Mouse (Mus musculus) intestine, embryonic 14.5 days (tissue): ENCODE data around the gene Arid5b. TPM values are rescaled to one million over a fixed set of nuclear protein-coding genes. Genes with fewer than 3 reads are reported as not detected.

Experiments used
- ATAC-seq: fragments of 200-750 bp; cut with Nextera tagmentation; replicated peaks from 2 replicates; pipeline ENCODE4 v1.8.0; 2017; ENCODE audit warnings: low read depth, moderate number of reproducible peaks, moderate TSS enrichment, moderate library complexity; ENCODE audit not compliant: low FRiP score, low TSS enrichment
- DNase-seq: peaks from one replicate; pipeline ENCODE4 v3.0.0-alpha.2; 2018; ENCODE audit warnings: low spot score
- H3K27ac ChIP-seq: fragments of 300-500 bp; sonication (generic); 2 replicates; pipeline ENCODE4 v1.5.1; 2014; ENCODE audit warnings: low read depth, mild to moderate bottlenecking, control low read depth
- H3K27me3 ChIP-seq: fragments of 300-500 bp; sonication (generic); replicated peaks from 2 replicates; pipeline ENCODE4 v1.6.1; 2014; ENCODE audit warnings: low read length, control low read depth; ENCODE audit not compliant: control insufficient read depth, insufficient read depth
- H3K36me3 ChIP-seq: fragments of 300-500 bp; sonication (generic); 2 replicates; pipeline ENCODE4 v1.6.1; 2014; ENCODE audit warnings: low read length, control low read depth; ENCODE audit not compliant: control insufficient read depth, insufficient read depth
- H3K4me1 ChIP-seq: fragments of 300-500 bp; sonication (generic); replicated peaks from 2 replicates; pipeline ENCODE4 v1.6.1; 2014; ENCODE audit warnings: low read length, control low read depth, mixed read lengths; ENCODE audit not compliant: control insufficient read depth, insufficient read depth
- H3K4me2 ChIP-seq: fragments of 300-500 bp; sonication (generic); 2 replicates; pipeline ENCODE4 v1.6.1; 2014; ENCODE audit warnings: low read length
- H3K4me3 ChIP-seq: fragments of 300-500 bp; sonication (generic); 2 replicates; pipeline ENCODE4 v1.5.1; 2014; ENCODE audit warnings: low read depth, low read length, control low read depth, mixed read lengths
- H3K9ac ChIP-seq: fragments of 300-500 bp; sonication (generic); 2 replicates; pipeline ENCODE4 v1.6.1; 2014; ENCODE audit warnings: mild to moderate bottlenecking, low read length
- H3K9me3 ChIP-seq: fragments of 300-500 bp; sonication (generic); 2 replicates; pipeline ENCODE4 v1.6.1; 2016; ENCODE audit warnings: low read length, control low read depth; ENCODE audit not compliant: control insufficient read depth
- WGBS: fragments of 180-500 bp; shearing (Covaris S2); extraction: QIAGEN DNeasy Blood & Tissue Kit; methylation state at CpG from one replicate; pipeline ENCODE4 v1.1.7; 2014; 5-methylcytosine and 5-hydroxymethylcytosine counted together
- polyA plus RNA-seq: library from polyadenylated mRNA; unstranded; fragments of >200 nt; fragmentation: Nextera tagmentation; extraction: Ambion mirVana; gene quantifications from 2 replicates; pipeline ENCODE4 v1.2.1, GENCODE M21; 2014

Gene Arid5b
- polyA plus RNA-seq, 1 experiment from 2014 or later: 34.0 TPM

DNA sequence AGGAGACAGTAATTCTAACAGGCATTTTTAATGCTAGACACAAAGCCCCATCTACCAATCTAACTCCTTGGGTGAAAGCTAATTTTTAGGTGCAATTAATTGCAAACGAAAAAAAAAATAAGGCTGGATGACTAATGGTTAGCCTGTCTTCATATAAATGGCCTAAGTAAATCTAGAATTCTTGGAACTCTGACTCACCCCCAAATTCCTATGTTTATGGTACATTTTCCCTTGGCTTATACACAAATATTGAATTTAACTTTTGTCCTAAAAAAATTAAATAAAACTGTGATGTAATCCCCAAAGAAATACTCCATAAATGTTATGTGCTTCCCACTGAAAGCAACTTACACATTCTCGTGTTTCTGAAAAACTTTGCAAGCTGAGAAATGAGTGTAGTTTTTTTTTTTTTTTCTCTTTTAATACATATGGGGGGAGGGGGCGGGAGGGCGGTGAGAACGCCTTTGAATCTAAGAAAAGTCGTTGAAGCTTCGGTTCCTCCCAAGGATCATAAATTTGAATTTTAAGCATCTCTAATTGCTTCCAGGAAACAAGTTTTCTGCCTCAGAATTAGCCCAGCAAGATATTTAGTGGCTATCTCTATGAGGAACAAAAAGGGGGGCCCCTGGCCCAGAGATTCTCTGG is 31.8 kb downstream of the Arid5b start:
- Histone ChIP-seq H3K9ac (no peak overlapping the region), H3K4me2 (no peak overlapping the region), H3K4me1 (peaks cover 9% of the 10 kb centered on the region), H3K36me3 (peaks cover 15% of the 10 kb centered on the region), H3K27me3 (no peaks in the 10 kb centered on the region), H3K9me3 (no peaks in the 10 kb centered on the region), H3K27ac (no peak overlapping the region), H3K4me3 (no peak overlapping the region)
- ATAC-seq (no peak), DNase-seq (no peak)
- 63% methylated on average over 7 of the region's 7 CpGs for WGBS

DNA sequence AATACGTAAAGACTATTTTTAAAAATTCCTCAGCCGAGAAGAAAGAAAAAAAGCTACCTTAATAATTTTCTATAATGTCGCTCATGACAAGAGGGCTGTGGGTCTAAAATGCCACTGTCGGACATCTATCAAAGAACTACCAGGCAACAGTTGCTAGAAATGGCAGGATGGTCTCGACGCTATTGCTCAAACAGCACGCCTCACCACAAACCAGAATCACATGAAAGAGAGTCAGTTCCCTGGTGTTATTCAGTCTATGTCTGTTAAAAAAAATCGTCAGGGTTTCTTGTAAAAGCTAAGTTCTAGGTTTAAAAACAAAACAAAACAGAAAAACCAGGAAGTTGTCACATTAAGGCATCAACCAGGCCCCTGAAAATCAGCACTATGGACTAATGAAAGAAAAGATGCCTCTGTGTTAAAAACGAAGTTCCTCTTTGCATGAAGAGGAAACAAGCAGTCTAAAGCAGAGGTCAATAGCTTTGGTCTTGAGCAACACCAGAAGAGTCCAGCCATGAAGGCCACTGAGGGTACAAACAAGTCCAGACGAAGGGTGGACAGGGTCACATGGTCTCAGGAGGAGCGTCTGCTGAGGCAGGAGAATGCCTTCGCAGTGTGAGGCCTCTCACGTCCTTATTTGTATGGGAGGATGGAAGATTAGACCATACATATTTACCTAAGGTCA is 37.6 kb downstream of the Arid5b start:
- 83% methylated on average over 13 of the region's 13 CpGs for WGBS
- Histone ChIP-seq H3K4me2 (no peak overlapping the region), H3K4me3 (no peak overlapping the region), H3K27me3 (no peaks in the 10 kb centered on the region), H3K9me3 (no peaks in the 10 kb centered on the region), H3K36me3 (peaks cover 31% of the 10 kb centered on the region), H3K4me1 (peaks cover 7% of the 10 kb centered on the region), H3K27ac (no peak overlapping the region), H3K9ac (no peak overlapping the region)
- DNase-seq: no peak
- ATAC-seq: no peak

DNA sequence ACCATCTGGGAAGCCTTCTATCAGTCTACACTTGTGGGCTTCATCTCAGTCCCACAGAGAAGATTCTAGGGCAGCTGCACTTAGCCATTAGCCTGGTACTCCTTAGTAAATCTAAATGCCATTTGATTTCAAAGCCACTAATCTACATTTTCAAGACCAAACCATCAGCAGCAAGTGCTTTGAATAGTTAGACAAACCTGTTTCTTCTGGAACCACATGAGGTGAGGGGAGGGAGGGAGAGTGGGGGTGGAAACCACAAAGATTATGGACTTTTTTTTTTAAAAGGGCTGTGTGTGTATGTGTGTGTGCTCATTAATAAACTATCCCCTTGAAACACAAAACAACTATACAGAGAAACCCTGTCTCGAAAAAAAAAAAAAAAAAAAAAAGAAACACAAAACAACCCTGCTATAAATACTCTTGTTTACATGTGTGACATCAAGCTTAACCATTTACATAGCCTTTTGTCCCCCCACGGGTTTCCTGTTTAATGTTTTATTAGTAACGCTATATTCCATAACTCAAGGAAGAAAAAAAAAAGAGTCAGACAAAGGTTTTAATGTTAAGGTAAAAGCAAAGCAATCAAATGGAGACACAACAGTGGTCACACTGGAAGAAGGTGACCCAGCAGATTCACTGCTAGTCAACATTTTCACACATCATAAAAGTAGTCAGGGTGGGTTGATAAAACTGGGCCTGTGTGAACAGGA is 38.3 kb downstream of the Arid5b start:
- peaks cover 7% of the 10 kb centered on the region for H3K4me1 ChIP-seq
- 66% methylated on average over 3 of the region's 3 CpGs for WGBS
- ATAC-seq: no peak

DNA sequence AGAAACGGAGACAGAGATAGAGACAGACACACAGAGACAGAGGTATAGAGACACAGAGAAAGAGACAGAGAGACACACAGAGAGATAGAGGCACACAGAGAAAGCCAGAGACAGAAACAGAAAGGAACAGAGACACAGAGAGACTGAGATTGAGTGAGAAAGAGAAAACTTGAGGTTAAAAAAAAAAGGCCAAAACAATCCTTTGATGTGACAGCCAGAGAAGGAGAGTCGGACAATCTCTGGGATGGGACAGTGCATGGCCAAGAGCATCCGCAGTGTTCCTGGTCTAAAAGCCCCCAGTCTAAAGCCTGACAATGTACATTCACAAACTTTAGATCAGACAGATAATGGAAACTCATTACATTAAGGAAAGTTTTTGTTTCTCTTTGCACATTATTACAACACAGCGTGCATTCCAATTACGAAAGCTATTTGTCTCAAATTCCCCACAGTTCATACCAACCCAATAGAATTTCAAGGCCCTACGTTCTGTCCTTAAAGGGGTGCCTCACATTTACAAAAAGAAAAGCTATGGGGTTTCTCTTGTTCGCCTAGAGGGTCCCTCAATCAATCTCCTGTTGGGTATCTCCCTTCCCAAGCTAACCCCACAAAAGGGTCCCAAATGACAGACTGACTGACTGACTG is 39.0 kb downstream of the Arid5b start:
- no peak for ATAC-seq
- Histone ChIP-seq H3K4me1 (peaks cover 7% of the 10 kb centered on the region), H3K9me3 (no peaks in the 10 kb centered on the region), H3K4me2 (no peak overlapping the region), H3K36me3 (peaks cover 43% of the 10 kb centered on the region), H3K4me3 (no peak overlapping the region), H3K27me3 (no peaks in the 10 kb centered on the region), H3K27ac (no peak overlapping the region), H3K9ac (no peak overlapping the region)
- no peak for DNase-seq
- WGBS: 82% methylated on average over 7 of the region's 7 CpGs

More for the DNA sequence above, 38.3 kb downstream of the Arid5b start:
- Histone ChIP-seq H3K27me3 (no peaks in the 10 kb centered on the region), H3K36me3 (peaks cover 36% of the 10 kb centered on the region), H3K9ac (no peak overlapping the region), H3K9me3 (no peaks in the 10 kb centered on the region), H3K4me2 (no peak overlapping the region), H3K4me3 (no peak overlapping the region), H3K27ac (no peak overlapping the region)
- no peak for DNase-seq

DNA sequence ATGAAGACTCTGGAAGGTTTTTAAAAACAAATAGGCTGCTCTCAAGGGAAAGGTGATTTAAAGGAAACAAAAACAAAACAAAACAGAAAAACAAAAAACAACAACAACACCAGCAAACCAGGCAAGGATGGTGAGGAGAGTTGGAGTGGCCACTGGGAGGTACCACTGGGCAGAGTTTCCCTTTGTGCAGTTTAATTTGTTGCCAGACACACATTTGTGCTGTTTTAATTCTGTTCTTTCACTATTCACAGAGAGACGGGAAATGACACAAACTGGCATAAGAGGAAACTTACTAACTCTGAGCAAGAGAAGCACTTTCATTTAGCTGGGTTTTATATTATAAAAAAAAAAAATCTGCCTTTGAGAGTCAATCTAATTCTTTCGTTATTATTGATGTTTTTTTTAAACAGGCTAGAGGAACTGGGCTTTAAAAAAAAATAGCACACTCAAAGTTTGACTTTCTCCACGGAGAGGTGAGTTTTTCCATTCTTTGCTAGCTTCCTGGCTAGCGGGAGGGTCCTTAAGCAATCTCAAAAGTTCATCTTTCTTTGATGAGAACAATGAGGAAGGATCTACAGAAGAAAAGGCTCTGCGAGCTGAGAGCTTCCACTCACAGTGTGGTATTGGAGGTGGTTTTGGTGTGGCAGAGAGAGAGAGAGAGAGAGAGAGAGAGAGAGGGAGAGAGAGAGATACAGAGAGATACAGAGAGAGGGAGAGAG is 39.7 kb downstream of the Arid5b start:
- no peak overlapping the region for H3K27ac ChIP-seq
- H3K27me3 ChIP-seq: no peaks in the 10 kb centered on the region
- H3K9ac ChIP-seq: no peak overlapping the region
- no peak overlapping the region for H3K4me3 ChIP-seq
- H3K4me2 ChIP-seq: no peak overlapping the region
- ATAC-seq: no peak
- H3K36me3 ChIP-seq: peaks cover 49% of the 10 kb centered on the region
- no peaks in the 10 kb centered on the region for H3K9me3 ChIP-seq
- no peak for DNase-seq
- WGBS: 62% methylated on average over 5 of the region's 5 CpGs
- H3K4me1 ChIP-seq: peaks cover 7% of the 10 kb centered on the region

DNA sequence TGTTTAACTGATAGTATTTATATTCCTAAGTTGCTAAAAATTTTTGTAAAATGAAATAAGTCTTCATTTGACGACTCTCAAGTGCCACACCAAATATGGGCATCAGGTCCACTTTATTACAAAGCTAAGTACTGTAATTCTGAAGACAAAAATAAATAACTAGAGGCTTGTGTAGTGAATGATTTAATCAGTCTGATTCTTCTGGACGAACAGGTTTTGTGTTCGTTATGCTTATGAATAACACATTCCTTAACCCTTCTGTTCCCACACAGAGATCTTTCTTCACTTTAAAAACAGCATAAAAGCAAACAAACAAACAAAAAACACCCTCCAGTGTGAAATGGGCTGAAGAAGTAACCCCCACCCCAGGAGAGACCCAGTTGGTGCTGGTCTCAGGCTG is 40.4 kb downstream of the Arid5b start:
- Histone ChIP-seq H3K27ac (no peak overlapping the region), H3K9me3 (no peaks in the 10 kb centered on the region), H3K36me3 (peaks cover 55% of the 10 kb centered on the region), H3K4me1 (peaks cover 7% of the 10 kb centered on the region), H3K4me3 (no peak overlapping the region), H3K9ac (no peak overlapping the region), H3K4me2 (no peak overlapping the region), H3K27me3 (no peaks in the 10 kb centered on the region)
- WGBS: 32% methylated on average over 3 of the region's 3 CpGs
- ATAC-seq (no peak), DNase-seq (no peak)

DNA sequence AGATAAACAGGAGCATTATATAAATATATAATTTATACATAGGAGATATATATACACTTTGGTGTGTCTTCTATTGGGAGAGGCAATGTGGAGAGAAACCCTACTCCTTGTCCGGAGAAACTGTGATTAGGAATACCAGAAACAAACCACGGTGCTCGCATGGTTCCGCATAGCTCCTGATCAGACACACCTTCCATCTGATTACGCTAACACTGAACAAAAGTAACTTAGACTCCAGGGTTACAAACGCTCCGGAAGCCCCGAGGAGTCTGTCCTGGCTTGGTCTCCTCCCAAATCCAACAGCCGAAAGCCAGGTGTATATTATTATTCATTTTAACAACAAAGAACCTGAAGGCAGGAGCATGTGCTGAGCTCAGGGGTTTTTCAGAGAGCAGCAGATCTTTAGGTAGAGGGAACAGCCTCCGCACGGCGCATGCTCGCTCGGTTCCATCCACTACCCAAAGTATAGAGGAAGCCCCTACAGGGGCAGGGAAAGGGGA is 41.5 kb downstream of the Arid5b start:
- Histone ChIP-seq H3K9ac (no peak overlapping the region), H3K9me3 (no peaks in the 10 kb centered on the region), H3K27me3 (no peaks in the 10 kb centered on the region), H3K4me3 (no peak overlapping the region), H3K27ac (no peak overlapping the region), H3K36me3 (peaks cover 45% of the 10 kb centered on the region), H3K4me2 (no peak overlapping the region), H3K4me1 (peaks cover 7% of the 10 kb centered on the region)
- ATAC-seq: no peak
- WGBS: 87% methylated on average over 14 of the region's 14 CpGs
- no peak for DNase-seq
